In the genomic region with DNA sequence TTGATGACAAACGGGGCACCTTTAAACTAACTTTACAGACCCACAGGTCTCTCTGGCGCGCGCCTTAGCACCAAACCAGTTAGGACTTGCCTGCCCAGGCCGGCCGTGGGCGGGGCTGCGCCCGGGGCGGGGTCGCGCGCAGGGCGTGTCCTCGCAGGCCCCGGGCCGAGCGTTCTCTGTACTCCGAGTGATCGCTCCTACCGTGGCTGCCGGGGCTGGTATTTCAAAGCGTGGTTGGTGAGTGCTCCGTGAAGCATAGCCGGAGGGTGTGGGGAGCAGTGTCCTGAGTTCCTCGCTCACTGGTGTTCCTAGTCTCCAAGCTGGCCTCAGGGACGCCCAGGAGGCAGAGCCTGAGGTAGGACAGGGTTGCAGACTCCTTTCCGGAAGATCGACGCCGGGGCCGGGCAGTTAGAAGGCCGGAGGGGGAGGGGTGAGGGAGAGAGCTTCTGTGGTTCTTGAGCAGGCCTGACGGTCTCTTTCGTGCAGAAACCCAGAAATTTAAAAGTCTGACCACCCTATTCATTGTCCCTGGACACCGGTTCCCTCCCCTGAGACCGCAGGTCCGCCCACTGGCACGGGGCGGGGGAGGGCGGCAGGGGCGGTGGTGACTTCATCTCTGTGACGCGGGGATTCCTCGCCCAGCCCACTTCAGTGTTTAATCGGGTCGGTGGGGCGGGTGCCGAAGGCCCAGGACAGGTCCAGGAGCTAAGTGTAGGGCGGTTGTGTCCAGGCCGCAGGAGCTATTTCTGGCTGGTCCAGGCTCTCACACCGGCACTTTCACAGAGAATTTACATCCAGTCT, we compare ENCODE assay signal across 8 mouse cellular contexts. TPM values are rescaled to one million over a fixed set of nuclear protein-coding genes. Genes with fewer than 3 reads are reported as not detected.
DNase-seq lines count a peak whose midpoint lies in the region; ATAC-seq and TF ChIP-seq lines count a peak whose summit lies in the region.

A gene (plus strand): TSS at position 163 of the 801 bp plus-strand sequence.

- peak within 1 kb of the TSS; percentile 97 for H3K4me2 ChIP-seq in CH12.LX (ENCODE audit: insufficient read depth, low read depth, poor library complexity, severe bottlenecking)
- peak within 1 kb of the TSS; percentile 66 for H3K4me2 ChIP-seq in neural tube, embryonic 15.5 days

- H3K9me3 ChIP-seq in CH12.LX (replicated peaks; ENCODE audit: low read length): no peaks in the 10 kb centered on the region
- no peaks in the 10 kb centered on the region for H3K9me3 ChIP-seq in forebrain, embryonic 10.5 days
- no peaks in the 10 kb centered on the region for H3K9me3 ChIP-seq in neural tube, embryonic 15.5 days (replicated peaks)

- H3K4me1 ChIP-seq in CH12.LX (ENCODE audit: control insufficient read depth in 1 of 2, insufficient read depth in 2 of 2): peaks cover 26 to 49% of the 10 kb centered on the region in 2 experiments
- peaks cover 69% of the 10 kb centered on the region for H3K4me1 ChIP-seq in bone marrow macrophage, adult 2 months (ENCODE audit: control insufficient read depth, insufficient read depth, low read length)
- peaks cover 76% of the 10 kb centered on the region for H3K4me1 ChIP-seq in forebrain, embryonic 10.5 days
- H3K4me1 ChIP-seq in lung, adult 2 months (ENCODE audit: control insufficient read depth, insufficient read depth, low read length): peaks cover 35% of the 10 kb centered on the region
- peaks cover 52% of the 10 kb centered on the region for H3K4me1 ChIP-seq in neural tube, embryonic 15.5 days

- no peak for TF ChIP-seq RAD21 in CH12.LX (IDR thresholded peaks at IDR 0.05; ENCODE audit: low read depth, low read length)

- in situ Hi-C loops in CH12.LX (cut with MboI; ENCODE audit: low pct_ligation_motif_present, low pct_unique_long_range_greater_than_20kb, low sequenced_read_pairs): no loop called here

- no peak for TF ChIP-seq CTCF in CH12.LX (conservative IDR thresholded peaks at IDR 0.05 in 1 of 2, IDR thresholded peaks at IDR 0.05 in 1 of 2; ENCODE audit: low read depth in 2 of 2, low read length in 2 of 2)
- TF ChIP-seq CTCF in bone marrow macrophage, adult 2 months (IDR thresholded peaks at IDR 0.05; ENCODE audit: low read depth, low read length): no peak
- no peak for TF ChIP-seq CTCF in lung, adult 2 months (IDR thresholded peaks at IDR 0.05; ENCODE audit: insufficient read depth, low read length)

- WGBS in forebrain, embryonic 10.5 days: under 1% methylated on average over 52 of the region's 52 CpGs
- WGBS in lung, adult 2 months: under 1% methylated on average over 51 of the region's 52 CpGs
- WGBS in neural tube, embryonic 15.5 days: under 1% methylated on average over 52 of the region's 52 CpGs

- dilution Hi-C loops in CH12.LX (cut with MboI; ENCODE audit: extremely low pct_ligation_motif_present, extremely low pct_unique_long_range_greater_than_20kb, low sequenced_read_pairs): no loop called here

- no peaks in the 10 kb centered on the region for H3K79me2 ChIP-seq in CH12.LX (replicated peaks; ENCODE audit: control insufficient read depth, extremely low read depth, insufficient read depth, poor library complexity, severe bottlenecking)

- H3K36me3 ChIP-seq in CH12.LX (replicated peaks in 1 of 2; ENCODE audit: control insufficient read depth in 1 of 2, insufficient read depth in 1 of 2, low read length in 1 of 2): peaks cover 22 to 34% of the 10 kb centered on the region in 2 experiments
- peaks cover 36% of the 10 kb centered on the region for H3K36me3 ChIP-seq in forebrain, embryonic 10.5 days (replicated peaks)
- peaks cover 24% of the 10 kb centered on the region for H3K36me3 ChIP-seq in neural tube, embryonic 15.5 days

- H3K9ac ChIP-seq in CH12.LX (ENCODE audit: insufficient read depth, low read depth): peak within 1 kb of the TSS; percentile 66
- H3K9ac ChIP-seq in neural tube, embryonic 15.5 days (replicated peaks): peak within 1 kb of the TSS; percentile 63

- no peaks in the 10 kb centered on the region for H3K27me3 ChIP-seq in CH12.LX (replicated peaks)
- peaks cover 48% of the 10 kb centered on the region for H3K27me3 ChIP-seq in forebrain, embryonic 10.5 days (ENCODE audit: poor library complexity, severe bottlenecking)
- peaks cover 44% of the 10 kb centered on the region for H3K27me3 ChIP-seq in neural tube, embryonic 15.5 days (replicated peaks)

- peak; percentile 51 for ATAC-seq in neural tube, embryonic 15.5 days (ENCODE audit: low FRiP score)

- intact Hi-C loops in heart, postnatal 10 days (cut with DNase I): no loop called here

- H3K4me3 ChIP-seq in CH12.LX (replicated peaks in 1 of 3; ENCODE audit: low read depth in 2 of 3, low read length in 2 of 3, poor library complexity in 1 of 3): peak within 1 kb of the TSS; percentile 67 to 84 (median 79)
- H3K4me3 ChIP-seq in bone marrow macrophage, adult 2 months (ENCODE audit: insufficient read depth, low read length): peak within 1 kb of the TSS; percentile 75
- peak within 1 kb of the TSS; percentile 77 for H3K4me3 ChIP-seq in forebrain, embryonic 10.5 days
- peak within 1 kb of the TSS; percentile 91 for H3K4me3 ChIP-seq in lung, adult 2 months (replicated peaks; ENCODE audit: extremely low read depth, low read depth, low read length)
- peak within 1 kb of the TSS; percentile 56 for H3K4me3 ChIP-seq in neural tube, embryonic 15.5 days (replicated peaks)

- peak; percentile 84 for TF ChIP-seq POLR2A in CH12.LX (IDR thresholded peaks at IDR 0.05; ENCODE audit: low read depth, low read length)
- no peak for TF ChIP-seq POLR2A in bone marrow macrophage, adult 2 months (IDR thresholded peaks at IDR 0.05; ENCODE audit: borderline replicate concordance, low read depth, low read length)
- peak; percentile 87; the same call in 1 of the 2 replicates for TF ChIP-seq POLR2A in lung, adult 2 months (IDR thresholded peaks at IDR 0.05; ENCODE audit: borderline replicate concordance, extremely low read depth, low read depth, low read length)

- peak within 1 kb of the TSS; percentile 48 for H3K27ac ChIP-seq in CH12.LX (ENCODE audit: insufficient read depth, low read depth)
- H3K27ac ChIP-seq in bone marrow macrophage, adult 2 months (ENCODE audit: insufficient read depth, low read depth, low read length): peak within 1 kb of the TSS; percentile 88
- peak within 1 kb of the TSS; percentile 91 for H3K27ac ChIP-seq in forebrain, embryonic 10.5 days
- H3K27ac ChIP-seq in neural tube, embryonic 15.5 days (replicated peaks): peak within 1 kb of the TSS; percentile 78

- DNase-seq in CH12.LX (ENCODE audit: extremely low read depth): peak; percentile 77
- peak; percentile 81 for DNase-seq in forebrain, embryonic 10.5 days (ENCODE audit: extremely low spot score, low spot score)
- DNase-seq in heart, postnatal 10 days: peak; percentile 94
- peak; percentile 93 to 96 for DNase-seq in kidney, postnatal 4 days
- peak; percentile 88 for DNase-seq in lung, adult 2 months
- DNase-seq in thymus, postnatal 25 days: peak; percentile 77

- no peak; the same call in 1 of the 2 replicates for TF ChIP-seq EP300 in CH12.LX (IDR thresholded peaks at IDR 0.05; ENCODE audit: low read length)

TF ChIP-seq in CH12.LX, 34 proteins besides CTCF, POLR2A, EP300 and RAD21:
- TF ChIP-seq RCOR1 (conservative IDR thresholded peaks at IDR 0.05; ENCODE audit: low read depth, low read length) (no peak), SIN3A (IDR thresholded peaks at IDR 0.05; ENCODE audit: low read length) (peak; percentile 9; the same call in 1 of the 2 replicates), PAX5 (IDR thresholded peaks at IDR 0.05; ENCODE audit: low read length) (no peak), ZC3H11A (IDR thresholded peaks at IDR 0.05; ENCODE audit: low read depth, low read length) (no peak), NELFE (IDR thresholded peaks at IDR 0.05; ENCODE audit: low read depth, low read length) (peak; percentile 57), MXI1 (IDR thresholded peaks at IDR 0.05; ENCODE audit: low read depth, low read length) (no peak), ZKSCAN1 (IDR thresholded peaks at IDR 0.05; ENCODE audit: borderline replicate concordance, low read depth, low read length) (no peak), MAFK (IDR thresholded peaks at IDR 0.05; ENCODE audit: insufficient replicate concordance, low read length) (no peak), NRF1 (IDR thresholded peaks at IDR 0.05; ENCODE audit: low read depth, low read length) (peak; percentile 57), ZMIZ1 (IDR thresholded peaks at IDR 0.05; ENCODE audit: low read depth, low read length) (no peak; the same call in none of the 2 replicates), ELF1 (IDR thresholded peaks at IDR 0.05; ENCODE audit: low read depth, low read length) (peak; percentile 54; the same call in 1 of the 2 replicates), CHD1 (IDR thresholded peaks at IDR 0.05; ENCODE audit: low read depth, low read length) (peak; percentile 83; the same call in 1 of the 2 replicates), USF2 (conservative IDR thresholded peaks at IDR 0.05; ENCODE audit: low read depth, low read length) (no peak), SMC3 (IDR thresholded peaks at IDR 0.05; ENCODE audit: low read depth, low read length) (no peak), CHD2 (IDR thresholded peaks at IDR 0.05; ENCODE audit: low read length) (peak; percentile 38; the same call in 1 of the 2 replicates), TBP (conservative IDR thresholded peaks at IDR 0.05; ENCODE audit: low read depth, low read length) (no peak), JUND (conservative IDR thresholded peaks at IDR 0.05; ENCODE audit: low read depth, low read length) (no peak), MAZ (IDR thresholded peaks at IDR 0.05; ENCODE audit: low read depth, low read length) (peak; percentile 73; the same call in 1 of the 2 replicates), ETS1 (conservative IDR thresholded peaks at IDR 0.05; ENCODE audit: low read depth, low read length) (peak; percentile 40; the same call in 1 of the 2 replicates), TCF12 (IDR thresholded peaks at IDR 0.05; ENCODE audit: low read depth, low read length) (peak; percentile 48; the same call in 1 of the 2 replicates), BHLHE40 (IDR thresholded peaks at IDR 0.05; ENCODE audit: low read depth, low read length) (peak; percentile 86), HCFC1 (IDR thresholded peaks at IDR 0.05; ENCODE audit: low read depth, low read length) (peak; percentile 23)
TF ChIP-seq in CH12.LX: peak in this region for 11.

RNA-seq across cellular contexts. Expression of the gene that starts here (rescaled TPM):
- total RNA-seq in CH12.LX (2012; rRNA removed) (14.9 and 15.0 TPM in 2 replicates), CH12.LX (2014; rRNA removed) (10.1 and 10.6 TPM in 2 replicates)
- polyA plus RNA-seq in CH12.LX (2012; ENCODE audit: insufficient read length, low read depth): 13.5 and 21.1 TPM in 2 replicates
- polyA plus RNA-seq in bone marrow macrophage, adult 2 months (2012; ENCODE audit: insufficient read depth, insufficient read length, missing spikeins): 49.5 and 57.9 TPM in 2 replicates
- 15.2 and 17.7 TPM in 2 replicates for polyA plus RNA-seq in forebrain, embryonic 10.5 days (2016; fragmentation: Nextera tagmentation; extraction: Ambion mirVana)
- 100 to 1,000 TPM; 297 to 312 TPM for total RNA-seq in heart, postnatal 10 days (2021)
- 537 and 555 TPM in 2 replicates for polyA plus RNA-seq in lung, adult 2 months (2012; rRNA removed)
- polyA plus RNA-seq in neural tube, embryonic 15.5 days (2015; fragmentation: Nextera tagmentation; extraction: Ambion mirVana): 23.7 and 25.1 TPM in 2 replicates

Comparison
In these comparisons a context has a peak if more than half of its experiments do, and no peak if none do; other contexts are left out.
1. Peak in every context shown above with its lines: DNase-seq, ATAC-seq, H3K4me3 ChIP-seq and H3K27ac ChIP-seq.
2. RNA of the gene that starts here (total RNA-seq): 297 to 312 TPM in heart, postnatal 10 days; 10.1 to 15.0 TPM in CH12.LX; every median in the first group is over 10 times any median in the second.